Mouse (Mus musculus) spleen, adult 18-20 months (tissue): ENCODE results near the gene Pofut2.

Experiments
- DNase-seq, 2 experiments: peaks; one replicate each; pipeline ENCODE4 v3.0.0; 2022; ENCODE audit warnings: mixed read lengths in 2 of 2

Gene Pofut2

DNA sequence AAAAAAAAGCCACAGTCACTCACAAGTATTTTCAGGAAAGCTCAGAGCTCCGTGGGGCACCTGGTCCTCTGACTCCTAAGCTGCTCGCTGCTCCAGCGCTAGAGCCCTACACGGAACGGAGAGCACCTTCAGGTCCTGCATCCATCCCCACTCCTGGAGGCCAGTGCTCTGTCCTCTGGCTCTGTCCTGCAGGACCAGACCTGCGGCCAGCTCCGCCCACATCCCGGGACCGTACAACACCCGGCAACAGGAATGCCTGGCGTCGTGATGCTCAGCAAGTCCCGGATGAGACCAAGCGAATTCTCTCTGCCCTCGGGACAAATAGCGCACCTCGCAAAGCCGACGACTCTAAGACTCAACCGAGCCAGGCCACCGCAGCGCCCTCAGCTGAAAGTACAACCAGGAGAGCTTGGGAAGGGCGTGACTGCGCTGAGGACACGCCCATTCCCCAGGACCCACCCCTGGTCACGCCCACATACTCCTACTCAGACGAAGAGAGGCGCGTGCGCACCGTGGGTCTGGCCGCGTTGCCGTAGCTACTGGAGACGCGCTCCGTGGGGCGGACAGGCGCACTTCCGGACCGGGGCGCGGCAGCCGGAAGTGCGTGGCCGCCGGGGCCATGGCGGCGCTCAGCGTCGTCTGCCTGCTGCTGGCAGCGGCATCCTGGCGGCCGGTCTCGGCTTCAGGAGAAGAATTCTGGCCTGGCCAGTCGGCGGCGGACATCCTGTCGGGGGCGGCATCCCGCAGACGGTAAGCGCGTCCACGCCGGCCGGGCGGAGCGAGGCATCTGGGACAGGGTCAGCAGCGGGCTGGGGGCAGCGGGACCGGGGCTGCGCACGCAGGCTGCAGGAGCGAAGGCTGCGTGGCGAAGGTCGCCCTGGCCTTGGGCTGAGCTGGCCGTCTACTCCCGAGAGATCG, at the start of gene Pofut2:
Gene Pofut2, plus strand, starts transcription at position 515 of the 918 bp plus-strand sequence.
- peak; percentile 91 to 94 for DNase-seq

DNA sequence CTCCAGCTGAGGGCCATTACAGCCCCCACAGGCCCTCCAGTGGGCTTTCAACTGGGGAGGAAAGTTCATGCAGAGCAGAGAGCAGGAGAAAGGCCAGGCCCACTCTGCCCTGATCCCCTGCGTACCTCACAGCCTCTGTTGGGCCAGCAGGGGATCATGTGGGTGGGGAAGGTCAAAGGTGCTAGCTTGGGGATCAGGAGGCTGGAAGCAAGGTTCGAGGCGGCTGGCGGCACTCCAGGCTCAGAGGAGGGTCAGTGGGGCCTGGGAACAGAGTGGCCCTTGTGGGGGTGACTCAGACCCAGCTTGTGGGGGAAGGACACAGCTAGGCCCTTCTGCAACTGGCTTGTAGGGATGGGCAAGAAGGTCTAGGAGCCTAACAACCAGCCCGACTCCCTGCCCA, 49.8 kb upstream of the Pofut2 start:
- no peak for DNase-seq

DNA sequence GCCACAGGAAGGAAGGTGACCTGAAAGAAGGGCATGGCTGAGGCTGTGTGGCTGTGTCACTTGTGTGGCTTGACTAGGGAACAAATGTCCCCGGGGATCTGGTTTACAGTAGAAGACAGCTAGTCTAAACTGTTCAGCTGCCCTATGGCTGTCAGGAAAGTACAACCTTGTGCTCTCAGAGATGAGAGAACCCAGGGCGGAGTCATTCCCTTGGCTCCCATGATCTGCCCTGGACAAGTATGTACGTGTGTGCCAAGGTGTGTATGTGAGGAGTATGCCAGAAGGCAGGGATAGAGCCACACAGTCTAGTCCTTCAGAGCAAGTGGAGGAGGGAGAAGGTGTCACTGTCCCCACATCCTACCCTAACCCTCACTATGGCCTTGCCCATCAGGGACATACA, 48.4 kb upstream of the Pofut2 start:
- no peak for DNase-seq

DNA sequence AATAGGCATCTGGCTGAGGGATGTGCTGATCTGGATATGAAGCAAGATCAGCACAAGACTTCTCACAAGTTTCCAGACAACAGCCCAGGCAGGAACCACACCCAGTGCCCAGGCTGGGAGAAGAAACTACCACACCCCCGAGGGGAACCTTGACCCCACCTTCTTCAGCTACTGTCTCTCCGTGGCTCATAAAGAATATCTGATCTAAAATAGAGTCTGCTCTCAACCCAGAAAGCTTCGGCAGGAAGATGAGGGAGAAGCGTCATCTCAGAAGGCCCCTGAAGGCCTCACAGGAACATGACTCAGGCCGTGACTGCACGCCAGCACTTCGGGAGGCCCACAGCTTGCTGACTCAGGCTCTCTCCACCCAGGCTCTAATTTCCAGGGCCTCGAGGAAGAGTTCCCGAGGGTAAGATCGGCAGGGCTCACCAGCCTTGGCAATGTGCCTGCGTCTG, 47.9 kb upstream of the Pofut2 start:
- DNase-seq: peak in 1 of 2 experiments; percentile 3

DNA sequence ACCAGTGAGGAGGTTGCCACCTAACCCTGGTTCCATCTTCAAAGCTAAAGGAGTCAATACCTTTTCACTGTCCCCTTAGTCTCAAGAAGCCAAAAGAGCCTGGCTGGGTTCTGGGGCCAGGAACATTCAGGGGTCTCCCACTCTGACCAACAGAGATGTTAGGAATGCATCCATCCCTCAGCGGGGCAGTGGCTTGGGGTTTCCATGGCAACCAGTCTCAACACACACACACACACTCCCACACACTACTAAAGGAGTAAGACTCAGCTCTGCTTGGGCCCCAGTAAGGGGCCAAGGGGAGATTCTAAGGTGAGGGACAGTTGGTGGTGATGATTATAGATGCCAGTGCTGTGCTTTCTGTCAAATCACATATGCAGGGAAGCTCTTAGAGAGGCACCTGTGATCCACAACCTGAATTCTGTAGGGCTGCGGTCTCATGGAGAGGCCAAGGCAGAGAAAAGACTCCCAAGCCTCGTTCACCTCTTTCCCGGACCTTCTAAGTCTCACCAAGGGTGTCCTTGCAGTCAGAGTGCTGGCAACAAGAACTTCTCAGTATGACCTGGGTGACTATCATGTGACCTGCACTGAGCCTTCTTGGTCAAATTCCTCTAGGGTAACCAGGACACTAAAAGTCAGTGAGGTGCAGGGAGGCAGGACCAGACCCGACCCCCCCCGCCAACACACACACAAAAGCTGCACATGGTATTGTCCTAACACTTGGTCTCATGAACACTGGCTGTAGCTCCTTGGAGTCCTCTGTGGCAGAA, 46.5 kb upstream of the Pofut2 start:
- DNase-seq: no peak

DNA sequence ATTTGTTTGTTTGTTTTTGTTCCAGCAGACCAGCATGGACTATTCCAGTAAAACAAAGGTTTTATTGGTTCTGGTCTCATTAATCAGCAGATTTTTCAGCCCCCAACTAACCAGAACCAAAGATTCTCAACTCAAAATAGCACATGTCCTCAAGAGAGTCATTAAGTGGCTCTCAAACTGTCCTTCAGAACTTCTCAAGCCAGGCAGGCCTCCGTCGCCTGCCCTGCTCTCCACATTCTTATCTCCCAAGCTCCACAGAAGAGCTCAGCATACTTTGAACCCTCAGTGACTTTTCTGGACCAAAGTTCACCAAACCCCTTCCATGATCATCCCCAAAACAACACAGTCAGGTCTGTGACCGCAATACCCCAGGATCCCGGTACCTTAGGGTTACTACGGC, 45.5 kb upstream of the Pofut2 start:
- no peak for DNase-seq

DNA sequence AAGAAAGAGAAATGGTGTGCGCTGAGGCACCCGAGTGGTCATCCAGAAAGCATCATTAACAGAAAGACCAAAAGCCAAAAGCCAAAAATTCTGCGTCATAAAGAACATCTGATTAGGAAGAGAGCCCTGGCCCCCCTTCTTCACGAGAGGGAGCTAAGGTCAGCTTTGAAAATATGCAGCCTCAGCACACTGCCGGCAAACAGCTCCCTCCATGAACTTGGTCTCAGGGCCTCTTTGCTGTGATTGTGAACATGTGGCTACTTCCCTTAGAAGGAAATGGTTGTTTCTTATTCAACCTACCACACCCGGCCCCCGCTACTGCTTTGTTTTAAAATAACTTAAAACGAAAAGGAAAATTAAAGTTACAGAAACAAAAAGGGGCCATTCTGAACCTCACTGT, 44.4 kb upstream of the Pofut2 start:
- no peak for DNase-seq

DNA sequence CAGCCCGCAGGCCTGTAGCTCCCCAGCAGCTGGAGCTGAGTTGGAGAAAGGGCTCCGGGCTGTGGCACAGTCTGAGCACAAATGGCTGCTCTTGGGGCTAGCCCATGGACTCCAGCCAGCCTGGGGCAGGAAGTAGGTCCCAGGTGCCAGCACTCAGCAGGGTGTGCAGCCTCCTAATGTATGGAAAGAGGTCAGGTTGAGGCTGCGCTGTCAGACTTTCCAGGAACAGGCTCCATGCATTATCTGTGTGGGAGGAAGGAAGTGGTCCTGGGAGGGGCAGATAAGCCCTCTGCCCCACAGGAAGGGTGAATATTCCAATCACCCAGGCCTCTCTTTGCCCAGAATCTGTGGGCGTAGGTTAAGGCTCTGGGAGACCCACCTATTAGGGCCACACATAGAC, 43.4 kb upstream of the Pofut2 start:
- DNase-seq: no peak

DNA sequence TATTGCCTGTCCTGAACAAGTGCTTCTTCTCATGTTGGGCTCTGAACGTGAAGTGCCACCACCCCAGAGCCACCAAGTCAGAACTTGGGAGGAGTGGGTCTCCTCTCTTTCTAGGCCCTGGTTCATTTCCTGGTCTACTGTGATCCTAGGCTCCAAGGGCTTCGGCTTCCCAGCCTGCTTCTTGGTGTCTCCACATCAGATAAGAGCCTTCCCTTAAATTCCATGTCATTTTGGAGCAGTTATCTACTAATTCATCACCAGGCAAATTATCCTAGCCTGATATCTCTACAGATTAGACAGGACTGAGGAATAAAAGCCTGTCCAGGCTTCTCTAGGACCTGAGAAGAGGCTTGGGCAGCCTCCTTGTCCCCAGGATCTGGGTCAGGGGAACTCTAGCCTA, 42.7 kb upstream of the Pofut2 start:
- DNase-seq: no peak

DNA sequence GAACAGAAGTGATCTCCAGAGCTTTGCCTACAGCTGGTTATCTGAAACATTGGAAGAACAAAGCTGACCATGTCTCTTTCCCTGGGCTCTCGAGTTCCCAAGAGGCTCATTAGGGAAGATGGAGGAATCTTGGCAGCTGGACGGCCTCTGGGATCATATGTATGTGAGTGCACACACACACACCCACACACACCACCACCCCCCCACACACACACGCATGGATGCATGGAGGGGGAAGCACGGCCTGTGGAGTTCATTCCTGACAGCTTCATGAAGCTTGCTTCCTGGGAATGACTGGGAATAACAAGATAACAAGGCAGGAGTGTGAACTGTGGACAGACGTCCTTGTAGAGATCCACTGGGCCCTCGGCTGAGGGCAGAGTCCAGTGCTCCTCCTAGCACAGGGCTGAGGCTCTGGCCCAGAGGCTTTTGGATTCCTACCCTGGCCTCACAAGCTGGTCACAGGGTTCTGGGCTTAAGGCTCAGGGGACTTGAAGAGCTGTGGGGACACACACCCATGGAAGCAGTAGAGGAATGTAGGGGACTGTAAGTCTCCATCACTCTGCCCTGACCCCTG, 41.8 kb upstream of the Pofut2 start:
- DNase-seq: no peak

DNA sequence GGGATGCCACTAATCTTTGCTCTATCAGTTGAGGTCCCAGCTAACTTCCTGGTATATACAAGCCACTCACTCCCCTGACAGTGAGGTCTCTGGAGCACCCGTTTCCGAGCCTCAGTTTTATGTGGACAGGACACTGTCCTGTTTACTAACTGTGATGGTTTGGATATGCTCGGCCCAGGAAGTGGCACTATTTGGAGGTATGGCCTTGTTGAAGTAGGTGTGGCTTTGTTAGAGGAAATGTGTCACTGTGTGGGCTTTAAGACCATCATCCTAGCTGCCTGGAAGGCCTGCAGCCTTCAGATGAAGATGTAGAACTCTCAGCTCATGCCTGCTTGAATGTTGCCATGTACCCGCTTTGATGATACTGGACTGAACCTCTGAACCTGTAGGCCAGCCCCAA, 41.0 kb upstream of the Pofut2 start:
- DNase-seq: no peak

DNA sequence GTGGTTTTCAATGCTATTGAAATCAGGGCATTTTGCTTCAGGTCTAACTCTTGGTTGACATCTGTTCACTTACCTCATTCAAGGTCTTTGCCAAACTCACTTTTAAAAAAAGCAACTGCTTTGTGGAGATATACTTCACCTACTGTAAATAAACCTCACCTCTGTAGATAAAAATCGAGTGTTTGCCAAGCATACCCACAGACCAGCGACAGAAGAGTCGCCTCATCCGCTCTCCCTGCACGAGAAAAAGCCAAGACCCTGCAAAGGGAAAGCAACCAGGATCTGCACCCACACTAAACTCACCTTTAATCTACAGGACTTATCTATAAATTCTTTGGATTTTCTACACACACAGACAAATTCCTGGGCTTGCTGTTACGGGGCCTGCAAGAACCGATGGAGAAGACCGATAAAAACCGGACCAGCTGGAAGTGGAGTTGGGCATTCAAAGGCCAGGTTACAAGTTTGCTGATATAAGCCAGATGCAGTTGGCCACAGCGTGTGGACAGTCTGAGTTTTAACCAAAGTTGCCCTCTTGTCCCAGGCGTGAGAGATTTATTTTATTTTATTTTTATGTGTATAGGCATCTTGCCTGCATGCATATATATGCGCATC, 39.5 kb upstream of the Pofut2 start:
- no peak for DNase-seq

DNA sequence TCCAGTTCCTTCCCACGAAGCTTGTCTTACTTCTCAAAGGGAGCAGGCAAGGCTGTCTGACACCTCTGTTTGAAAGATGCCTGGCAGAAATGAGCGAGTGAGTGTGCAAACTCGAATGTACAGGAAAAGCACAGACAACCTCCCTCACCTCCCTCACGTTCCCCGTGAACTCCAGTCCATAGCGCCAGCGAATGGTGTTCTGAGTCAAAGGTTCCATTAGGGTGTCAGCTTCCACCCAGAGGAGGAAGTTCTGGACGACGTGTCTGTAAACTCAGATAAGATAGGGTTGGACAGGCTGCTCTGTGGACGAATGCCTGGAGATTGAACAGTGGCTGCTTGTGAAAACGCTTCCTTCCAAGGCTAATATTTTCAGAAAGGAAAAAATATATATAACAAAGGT, 37.9 kb upstream of the Pofut2 start:
- no peak for DNase-seq

DNA sequence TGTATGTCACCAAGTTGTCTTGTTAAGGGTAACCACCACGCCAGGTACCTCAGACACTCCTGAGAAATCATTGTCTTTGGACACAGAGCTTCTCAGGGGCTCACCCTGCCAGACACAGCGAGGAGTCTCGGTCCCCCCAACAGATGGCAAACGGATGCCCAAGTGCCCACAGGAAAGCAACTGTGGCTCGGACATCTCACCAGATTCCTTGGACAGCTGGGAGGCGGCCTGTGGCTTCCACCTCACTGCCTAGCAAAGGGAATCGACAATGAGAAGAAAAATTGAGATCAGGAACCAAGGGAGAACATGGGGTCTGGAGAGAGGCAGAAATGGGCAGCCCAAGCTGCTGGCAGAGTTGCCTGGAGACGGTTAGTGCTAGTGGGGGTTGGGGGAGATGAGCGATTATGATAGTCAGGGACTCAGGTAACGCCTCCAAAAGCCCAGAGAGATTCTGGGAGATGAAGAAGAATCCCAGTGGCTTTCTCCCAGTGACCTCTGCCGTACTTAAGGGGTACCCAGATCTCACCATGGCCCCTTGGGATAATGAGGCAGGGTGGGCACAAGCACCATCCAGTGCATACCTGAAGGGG, 36.0 kb upstream of the Pofut2 start:
- DNase-seq: no peak

DNA sequence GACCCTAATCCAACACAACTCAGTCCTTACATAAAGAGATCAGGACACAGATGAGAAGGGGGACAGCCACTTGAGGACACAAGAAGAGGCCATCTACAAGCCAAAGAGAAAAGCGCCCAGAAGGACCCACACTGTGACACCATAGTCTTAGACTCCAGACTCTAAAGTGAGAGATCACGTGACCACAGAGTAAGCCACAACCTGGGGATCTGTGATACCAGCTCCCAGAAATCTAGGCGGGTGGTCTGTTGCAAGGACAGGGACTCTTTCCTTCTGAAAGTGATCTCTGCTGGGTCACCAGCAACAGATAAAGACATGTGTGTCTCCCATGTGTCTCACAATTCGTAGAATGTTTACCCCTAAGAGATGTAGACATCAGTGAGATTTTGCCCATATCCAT, 34.6 kb upstream of the Pofut2 start:
- DNase-seq: no peak

DNA sequence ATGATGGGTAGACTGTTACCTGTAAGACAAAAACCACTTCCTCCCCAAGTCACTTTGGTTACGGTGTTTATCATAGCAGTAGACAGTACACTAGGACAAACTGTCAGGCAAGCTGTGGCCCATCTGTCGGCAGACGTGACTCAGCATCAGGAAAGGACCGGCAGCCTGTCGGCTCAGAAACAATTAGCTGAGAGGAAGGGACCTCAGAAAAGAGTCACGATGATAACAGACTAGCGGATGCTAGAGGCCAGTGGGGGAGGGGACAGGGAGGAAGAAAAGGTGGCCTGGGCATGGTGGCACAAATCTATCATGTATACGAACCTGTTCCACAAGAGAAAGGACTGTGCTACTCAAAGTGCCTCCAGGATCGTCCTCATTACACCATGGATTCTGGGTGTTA, 33.6 kb upstream of the Pofut2 start:
- DNase-seq: no peak

DNA sequence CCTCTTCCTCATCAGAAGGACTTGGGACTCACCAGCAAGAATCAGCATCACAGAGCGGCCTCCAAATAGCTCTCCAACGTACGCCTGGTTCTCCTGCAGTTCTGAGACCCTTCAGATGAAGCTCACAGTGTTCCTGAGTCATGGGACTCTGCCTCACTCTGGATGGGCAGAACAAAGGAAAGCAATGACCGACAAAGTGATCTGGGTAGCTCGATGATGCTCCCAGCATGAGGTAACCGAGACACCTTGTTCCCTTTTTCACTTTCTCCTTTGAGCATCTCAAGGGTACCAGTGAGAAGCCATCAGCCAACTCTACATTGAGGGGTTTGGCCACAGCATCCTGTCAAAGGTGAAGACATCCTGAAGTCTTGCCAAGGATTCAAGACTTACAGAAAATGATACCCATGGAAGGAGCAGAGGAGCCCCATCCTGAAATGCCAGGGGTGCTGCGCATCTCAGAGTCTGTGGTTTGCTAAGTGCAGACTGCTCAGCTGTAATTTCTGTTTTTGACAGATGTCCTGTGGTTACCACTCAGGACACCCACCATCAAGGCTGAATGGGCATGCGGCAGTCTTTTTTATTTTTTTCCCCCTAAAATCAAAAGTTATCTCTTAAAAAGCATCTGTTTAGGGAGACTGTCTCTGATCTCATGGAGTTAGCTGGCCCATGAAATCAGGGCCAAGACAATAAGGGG, 32.9 kb upstream of the Pofut2 start:
- DNase-seq: no peak

DNA sequence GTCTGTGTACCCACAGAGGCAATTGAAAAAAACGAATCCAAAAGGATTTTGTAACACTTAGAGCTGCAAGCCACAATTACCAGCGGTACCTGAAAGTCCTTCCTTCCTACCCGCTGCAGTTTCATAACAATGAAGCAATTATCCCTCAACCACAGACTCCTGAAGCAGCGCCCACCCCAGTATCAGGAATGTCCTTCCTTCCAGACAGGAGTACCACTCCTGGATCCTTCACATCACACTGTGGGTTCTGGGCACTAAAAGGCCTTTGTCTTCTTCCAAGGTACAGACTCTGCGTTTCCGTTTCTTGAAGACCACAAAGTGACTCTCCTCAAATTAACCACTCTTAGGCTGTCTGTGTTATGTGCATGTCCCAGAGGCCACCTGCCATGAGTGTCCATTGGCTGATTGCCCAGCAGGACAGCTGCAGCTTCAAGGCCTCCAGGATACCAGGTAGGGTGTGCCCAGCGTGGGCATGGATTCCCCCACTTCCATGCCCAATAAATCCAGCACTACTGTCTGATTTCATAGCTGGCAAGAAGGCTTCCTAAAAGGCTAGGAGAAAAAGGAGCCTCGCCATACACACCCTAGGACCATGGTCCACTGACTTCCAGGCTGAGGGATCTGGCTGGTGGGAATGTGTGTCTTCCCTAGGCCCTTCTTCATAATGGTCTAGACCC, 32.2 kb upstream of the Pofut2 start:
- no peak for DNase-seq

DNA sequence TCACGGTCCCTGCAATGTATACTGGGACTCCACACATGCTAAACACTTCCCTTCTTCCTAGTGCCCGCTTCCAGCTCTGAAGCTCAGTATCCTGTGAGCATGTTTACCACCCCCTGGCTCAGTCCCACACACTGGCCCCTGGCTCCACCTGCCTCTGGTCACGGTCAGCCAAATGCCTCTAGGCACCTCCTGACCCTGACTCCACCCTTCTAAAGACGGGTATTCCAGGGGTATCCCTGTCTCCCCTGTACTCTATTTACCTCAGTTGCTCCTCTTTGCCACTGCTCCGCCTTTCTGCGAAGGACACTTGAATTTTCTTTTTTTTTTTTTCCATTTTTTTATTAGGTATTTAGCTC, 31.7 kb upstream of the Pofut2 start:
- no peak for DNase-seq

DNA sequence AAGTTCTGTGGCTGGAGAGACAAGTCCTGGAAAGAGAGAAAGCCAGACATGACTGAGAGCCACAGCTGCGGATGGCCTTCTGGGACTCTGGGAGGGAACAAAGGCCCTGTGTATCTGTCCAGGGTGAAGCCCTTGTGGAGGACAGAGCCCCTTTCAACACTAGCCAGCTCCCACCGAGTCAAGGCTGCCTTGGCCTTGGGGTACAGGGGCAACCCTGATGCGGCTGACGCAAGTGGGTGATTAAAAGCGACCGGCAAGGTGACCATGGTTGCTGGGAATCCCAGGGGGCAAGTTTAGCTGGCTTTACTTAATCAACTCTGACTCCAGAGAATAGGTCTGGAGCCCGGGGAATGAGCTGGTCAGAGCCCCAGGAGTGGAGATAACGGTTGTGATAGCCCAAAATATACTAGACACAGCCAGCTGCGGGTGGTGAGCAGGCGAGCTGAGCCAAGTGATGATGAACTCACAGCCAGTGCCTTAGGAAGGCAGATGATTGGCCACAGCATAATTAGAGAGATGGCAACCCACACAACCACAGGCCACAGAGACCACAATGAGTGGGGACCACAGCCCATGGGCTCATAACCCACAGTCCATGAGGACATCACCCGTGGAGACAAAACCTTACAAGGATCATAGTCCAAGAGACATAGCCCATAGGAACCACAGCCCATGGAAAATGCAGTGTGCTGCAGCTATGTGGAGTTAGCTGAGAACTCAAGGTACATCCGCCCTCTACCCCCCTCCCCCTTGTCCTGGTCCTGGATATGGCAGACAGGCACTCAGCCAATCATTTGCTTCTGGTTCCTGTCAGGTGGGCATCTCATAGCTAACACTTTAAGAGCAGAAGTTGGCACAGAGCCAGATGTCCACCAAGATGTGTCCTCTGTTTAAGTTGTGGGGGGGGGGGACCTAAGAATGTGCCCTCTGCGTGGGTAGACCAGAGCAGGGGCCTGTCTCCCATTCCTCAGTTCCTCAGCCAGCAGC, 29.1 kb upstream of the Pofut2 start:
- no peak for DNase-seq
